Mouse (Mus musculus) retina, embryonic 14.5 days (tissue): ENCODE measurements around the gene Taar2.

Experiments used
- DNase-seq: peaks from one replicate; pipeline ENCODE4 v3.0.0-alpha.2; 2015; ENCODE audit warnings: low spot score

Gene Taar2

DNA sequence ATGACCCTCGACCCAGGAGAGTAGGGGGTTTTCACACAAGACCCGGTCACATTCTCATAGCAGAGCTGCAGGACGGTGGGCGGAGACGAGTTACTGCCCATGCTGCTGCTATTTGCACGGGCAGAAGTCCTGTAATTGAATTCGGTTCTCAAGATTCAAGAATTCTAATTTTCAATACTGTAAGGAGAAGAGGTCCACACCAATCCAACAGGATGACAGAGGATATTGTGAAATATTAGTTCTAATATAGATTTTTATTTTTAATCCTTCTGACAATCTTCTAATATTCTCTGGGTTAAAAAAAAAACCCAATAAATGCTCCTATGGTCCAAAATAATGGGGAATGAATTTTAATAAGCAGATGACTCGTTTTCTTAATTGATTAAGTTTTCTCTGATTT lies 47.2 kb downstream of the Taar2 start, which contains the start of gene Taar6:
TSS of gene Taar6 (minus strand) at position 101 of the 400 bp plus-strand sequence.
- DNase-seq, result no peak

DNA sequence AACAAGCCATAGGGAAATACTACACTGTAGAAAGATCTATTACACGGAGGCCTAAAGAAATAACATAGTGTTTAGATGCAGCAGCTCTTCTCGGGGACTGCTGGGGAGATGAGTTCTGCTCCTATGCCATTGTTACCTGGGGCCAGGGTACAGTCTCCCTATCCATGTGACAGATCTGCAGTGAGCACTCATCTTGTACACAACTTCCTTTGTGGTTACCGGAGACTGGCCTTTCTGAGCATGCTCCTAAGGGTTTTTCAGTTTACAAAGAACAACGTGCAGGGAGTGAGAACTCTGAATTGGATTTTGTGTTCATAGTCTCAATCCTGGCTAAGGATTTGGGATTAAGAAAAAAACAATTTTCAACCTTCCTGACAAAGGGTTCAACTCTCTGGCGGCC lies 48.0 kb downstream of the Taar2 start:
- no peak for DNase-seq
